Mouse (Mus musculus) G1E (cell line): ENCODE results near the gene Dnah2. TPM values are rescaled to one million over a fixed set of nuclear protein-coding genes. Genes with fewer than 3 reads are reported as not detected.

Source experiments
- ATAC-seq: 2 replicates; pipeline ENCODE4 v1.8.0; 2016; ENCODE audit warnings: mild to moderate bottlenecking; ENCODE audit not compliant: insufficient number of reproducible peaks, poor library complexity, low FRiP score, severe bottlenecking; ENCODE audit errors: extremely low read depth
- DNase-seq: peaks from one replicate; pipeline ENCODE4 v3.0.0; 2012; ENCODE audit warnings: low spot score
- H3K27me3 ChIP-seq: 2 replicates; pipeline ENCODE4 v1.6.1; 2012; ENCODE audit warnings: mild to moderate bottlenecking, low read length, inconsistent platforms; ENCODE audit not compliant: insufficient read depth
- H3K36me3 ChIP-seq: replicated peaks from 2 replicates; pipeline ENCODE3; 2012; ENCODE audit warnings: mild to moderate bottlenecking, inconsistent platforms
- H3K4me1 ChIP-seq: 2 replicates; pipeline ENCODE4 v1.6.1; 2012; ENCODE audit warnings: low read depth, low read length, inconsistent platforms, mixed read lengths; ENCODE audit not compliant: insufficient read depth
- H3K4me3 ChIP-seq: 2 replicates; pipeline ENCODE4 v1.5.1; 2012; ENCODE audit warnings: low read depth, mild to moderate bottlenecking, inconsistent platforms, low read length, moderate library complexity, mixed read lengths
- H3K9me3 ChIP-seq: replicated peaks from 2 replicates; pipeline ENCODE4 v1.6.1; 2012; ENCODE audit warnings: inconsistent platforms
- CTCF ChIP-seq: IDR thresholded peaks from 2 replicates; pipeline ENCODE4 v1.5.1; 2012; ENCODE audit warnings: low read depth, low read length, inconsistent platforms, mixed read lengths
- GATA1 ChIP-seq: IDR thresholded peaks from 2 replicates; pipeline ENCODE4 v1.6.1; 2012; ENCODE audit warnings: borderline replicate concordance, low read length, inconsistent platforms, mixed read lengths
- GATA2 ChIP-seq: IDR thresholded peaks from 2 replicates; pipeline ENCODE4 v1.6.1; 2012; ENCODE audit warnings: low read depth, low read length, inconsistent platforms, borderline replicate concordance
- POLR2AphosphoS5 ChIP-seq: IDR thresholded peaks from 2 replicates; pipeline ENCODE4 v1.6.1; 2012; ENCODE audit warnings: low read depth, low read length, inconsistent platforms; ENCODE audit not compliant: insufficient replicate concordance
- TAL1 ChIP-seq: conservative IDR thresholded peaks from 2 replicates; pipeline ENCODE4 v1.6.1; 2012; ENCODE audit warnings: low read depth, low read length, inconsistent platforms, mixed read lengths
- polyA plus RNA-seq: library from polyadenylated mRNA; stranded (reverse); fragments of >175 nt; gene quantifications from 2 replicates; pipeline ENCODE4 v1.2.3, GENCODE M21; 2012
- total RNA-seq, 2 experiments: library from RNA; stranded (forward) in 1 of 2; stranded (reverse) in 1 of 2; fragments of 200-1000 nt in 1 of 2; fragments of >200 nt in 1 of 2; fragmentation: Nextera tagmentation in 1 of 2; gene quantifications; 2 replicates each; pipeline ENCODE4 v1.2.3; 2014 to 2017

The Dnah2 gene
- total and polyA plus RNA-seq, 3 experiments = 0.13 to 2.6 (median 1.1) TPM

- Histone ChIP-seq H3K9me3 (no peaks in the 10 kb centered on the region), H3K4me3 (no peak overlapping the region), H3K4me1 (peaks cover 15% of the 10 kb centered on the region), H3K36me3 (no peaks in the 10 kb centered on the region), H3K27me3 (peaks cover 51% of the 10 kb centered on the region)
- no peak for ATAC-seq
- no peak for DNase-seq
- no peak for TF ChIP-seq CTCF
- no peak for TF ChIP-seq POLR2AphosphoS5
- no peak for TF ChIP-seq GATA1
- TF ChIP-seq GATA2 = no peak
Measured at GRCm38 (mm10) chr11:69447299-69447698, 101.6 kb downstream of the Dnah2 start.

GRCm38 (mm10) chr11:69443328-69443727 lies 105.6 kb downstream of the Dnah2 start:
- DNase-seq = no peak
- Histone ChIP-seq H3K9me3 (no peaks in the 10 kb centered on the region), H3K4me3 (no peak overlapping the region), H3K27me3 (peaks cover 49% of the 10 kb centered on the region), H3K36me3 (no peaks in the 10 kb centered on the region), H3K4me1 (peaks cover 12% of the 10 kb centered on the region)
- TF ChIP-seq POLR2AphosphoS5 (no peak), CTCF (no peak), TAL1 (no peak), GATA2 (no peak), GATA1 (no peak)
- no peak for ATAC-seq

- H3K9me3 ChIP-seq = no peaks in the 10 kb centered on the region
- no peak overlapping the region for H3K4me3 ChIP-seq
- peaks cover 22% of the 10 kb centered on the region for H3K4me1 ChIP-seq
- no peak for ATAC-seq
- peaks cover 68% of the 10 kb centered on the region for H3K27me3 ChIP-seq
- no peak for TF ChIP-seq GATA2
- TF ChIP-seq CTCF = no peak
- TF ChIP-seq TAL1 = no peak
- no peak for TF ChIP-seq GATA1
- TF ChIP-seq POLR2AphosphoS5 = no peak
- DNase-seq = no peak
- no peaks in the 10 kb centered on the region for H3K36me3 ChIP-seq
Measured at GRCm38 (mm10) chr11:69437291-69437690, 111.6 kb downstream of the Dnah2 start.

GRCm38 (mm10) chr11:69433189-69433588 lies 115.7 kb downstream of the Dnah2 start:
- no peaks in the 10 kb centered on the region for H3K36me3 ChIP-seq
- TF ChIP-seq CTCF (no peak), TAL1 (no peak), GATA1 (no peak), GATA2 (no peak), POLR2AphosphoS5 (no peak)
- no peak overlapping the region for H3K4me3 ChIP-seq
- no peak for ATAC-seq
- H3K27me3 ChIP-seq = peaks cover 57% of the 10 kb centered on the region
- peaks cover 41% of the 10 kb centered on the region for H3K4me1 ChIP-seq
- H3K9me3 ChIP-seq = no peaks in the 10 kb centered on the region
- DNase-seq = no peak

GRCm38 (mm10) chr11:69432640-69432982 lies 116.3 kb downstream of the Dnah2 start:
- no peak for ATAC-seq
- Histone ChIP-seq H3K4me1 (peaks cover 40% of the 10 kb centered on the region), H3K4me3 (no peak overlapping the region), H3K36me3 (no peaks in the 10 kb centered on the region), H3K9me3 (no peaks in the 10 kb centered on the region), H3K27me3 (peaks cover 53% of the 10 kb centered on the region)
- TF ChIP-seq CTCF (no peak), GATA1 (no peak), TAL1 (no peak), POLR2AphosphoS5 (no peak), GATA2 (no peak)
- DNase-seq = no peak

- H3K4me1 ChIP-seq = peaks cover 40% of the 10 kb centered on the region
- peak; percentile 74 for DNase-seq
- H3K9me3 ChIP-seq = no peaks in the 10 kb centered on the region
- H3K27me3 ChIP-seq = peaks cover 50% of the 10 kb centered on the region
- no peaks in the 10 kb centered on the region for H3K36me3 ChIP-seq
- ATAC-seq = 0 out of 2 replicates have a peak, but pooled peaks have one; percentile 22
- peak; percentile 37 for TF ChIP-seq CTCF
- no peak for TF ChIP-seq POLR2AphosphoS5
- H3K4me3 ChIP-seq = no peak overlapping the region
Measured at GRCm38 (mm10) chr11:69431829-69432639, 116.9 kb downstream of the Dnah2 start.
